Mouse (Mus musculus) ES-E14 (cell line): ENCODE data around the gene Spesp1. TPM values are rescaled to one million over a fixed set of nuclear protein-coding genes. Genes with fewer than 3 reads are reported as not detected.

Experiments
- DNase-seq: peaks from one replicate; pipeline ENCODE4 v3.0.0-alpha.2; 2013; ENCODE audit warnings: low read depth, low spot score
- H3K27ac ChIP-seq: 2 replicates; pipeline ENCODE4 v1.5.1; 2012; ENCODE audit warnings: low read depth, mild to moderate bottlenecking, low read length, moderate library complexity, mixed read lengths; ENCODE audit not compliant: poor library complexity, insufficient read depth, severe bottlenecking
- H3K36me3 ChIP-seq: 2 replicates; pipeline ENCODE4 v1.6.1; 2012; ENCODE audit warnings: mild to moderate bottlenecking, low read length, moderate library complexity, mixed read lengths; ENCODE audit not compliant: control insufficient read depth, poor library complexity, insufficient read depth, severe bottlenecking
- H3K4me1 ChIP-seq, 2 experiments: fragments of 150-350 bp in 1 of 2; sonication (generic) in 1 of 2; 2 replicates each; pipeline ENCODE4 v1.6.1; 2012; ENCODE audit warnings: low read length in 2 of 2, mild to moderate bottlenecking in 1 of 2, mixed read lengths in 1 of 2; ENCODE audit not compliant: control insufficient read depth in 2 of 2, insufficient read depth in 2 of 2, poor library complexity in 1 of 2
- H3K4me3 ChIP-seq, 2 experiments: fragments of 150-350 bp in 1 of 2; sonication (generic) in 1 of 2; 2 replicates each; pipeline ENCODE4 v1.5.1; 2012; ENCODE audit warnings: low read length in 2 of 2, low read depth in 1 of 2, mild to moderate bottlenecking in 1 of 2, mixed read lengths in 1 of 2; ENCODE audit not compliant: insufficient read depth in 1 of 2, poor library complexity in 1 of 2, severe bottlenecking in 1 of 2
- H3K9ac ChIP-seq: 2 replicates; pipeline ENCODE4 v1.6.1; 2012; ENCODE audit warnings: low read depth, mild to moderate bottlenecking, low read length, mixed read lengths; ENCODE audit not compliant: poor library complexity, insufficient read depth, severe bottlenecking
- H3K9me3 ChIP-seq: fragments of 150-350 bp; sonication (generic); 2 replicates; pipeline ENCODE4 v1.6.1; 2012; ENCODE audit warnings: low read depth, mild to moderate bottlenecking, low read length; ENCODE audit not compliant: control insufficient read depth, insufficient read depth
- CHD2 ChIP-seq: IDR thresholded peaks from 2 replicates; pipeline ENCODE4 v1.6.1; 2014; ENCODE audit warnings: mild to moderate bottlenecking, low read depth, low read length, inconsistent platforms
- HCFC1 ChIP-seq: IDR thresholded peaks from 2 replicates; pipeline ENCODE4 v1.6.1; 2012; ENCODE audit warnings: low read length, inconsistent platforms, borderline replicate concordance; ENCODE audit not compliant: insufficient read depth
- MAFK ChIP-seq: IDR thresholded peaks from 2 replicates; pipeline ENCODE4 v1.6.1; 2014; ENCODE audit warnings: mild to moderate bottlenecking, low read depth, low read length, inconsistent platforms; ENCODE audit not compliant: insufficient read depth
- ZC3H11A ChIP-seq: IDR thresholded peaks from 2 replicates; pipeline ENCODE4 v1.6.1; 2012; ENCODE audit warnings: low read depth, mild to moderate bottlenecking, inconsistent platforms, low read length, borderline replicate concordance
- ZNF384 ChIP-seq: IDR thresholded peaks from 2 replicates; pipeline ENCODE4 v1.6.1; 2012; ENCODE audit warnings: low read depth, low read length, inconsistent platforms
- in situ Hi-C, 2 experiments: fragments of 600-800 bp; cut with MboI; formaldehyde crosslinking; loops; one replicate each; pipeline ENCODE4 v1.15.1; 2025; ENCODE audit warnings: low sequenced_read_pairs in 2 of 2, inconsistent platforms in 1 of 2; ENCODE audit not compliant: unreplicated experiment in 2 of 2
- total RNA-seq: library from RNA; depleted of rRNA; stranded (reverse); fragments of 300-350 nt; gene quantifications from 2 replicates; pipeline ENCODE4 v1.2.3, GENCODE M21; 2012

Spesp1 gene
- total RNA-seq, 1 experiment = 2.1 TPM

DNA sequence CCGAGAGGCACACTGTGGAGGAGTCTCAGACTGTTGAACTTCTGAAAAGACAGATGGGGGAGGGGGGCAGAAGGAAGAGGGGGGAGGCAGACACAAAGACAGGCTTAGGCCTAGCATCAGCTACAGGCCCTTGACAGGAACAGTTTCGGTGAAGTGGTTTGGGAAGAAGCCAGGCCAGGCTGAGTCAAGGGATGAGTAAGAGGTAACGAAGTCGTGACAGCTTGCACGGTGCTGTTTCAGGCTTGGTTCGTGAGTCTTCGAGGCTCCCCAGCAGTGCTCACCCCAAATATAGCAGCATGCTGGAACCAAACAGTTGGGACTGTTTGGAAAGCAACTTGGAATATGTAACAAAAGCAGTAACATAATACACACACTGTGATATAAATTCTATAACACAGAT, 2.3 kb upstream of the Spesp1 start:
- Histone ChIP-seq H3K4me3 (no peak overlapping the region), H3K9ac (no peak overlapping the region), H3K4me1 (peaks cover 2 to 6% of the 10 kb centered on the region in 2 experiments; a peak in 1 of 4 replicates), H3K27ac (no peak overlapping the region), H3K9me3 (no peaks in the 10 kb centered on the region), H3K36me3 (no peaks in the 10 kb centered on the region)
- in situ Hi-C loops = loop anchor here in 1 of 2 experiments (10.0 kb wide), 1 partner anchor 271 kb away; no protein-coding TSS in a partner anchor
- TF ChIP-seq HCFC1 = no peak
- TF ChIP-seq ZNF384 = no peak
- no peak for TF ChIP-seq CHD2
- TF ChIP-seq ZC3H11A = no peak
- no peak for TF ChIP-seq MAFK
- DNase-seq = no peak

DNA sequence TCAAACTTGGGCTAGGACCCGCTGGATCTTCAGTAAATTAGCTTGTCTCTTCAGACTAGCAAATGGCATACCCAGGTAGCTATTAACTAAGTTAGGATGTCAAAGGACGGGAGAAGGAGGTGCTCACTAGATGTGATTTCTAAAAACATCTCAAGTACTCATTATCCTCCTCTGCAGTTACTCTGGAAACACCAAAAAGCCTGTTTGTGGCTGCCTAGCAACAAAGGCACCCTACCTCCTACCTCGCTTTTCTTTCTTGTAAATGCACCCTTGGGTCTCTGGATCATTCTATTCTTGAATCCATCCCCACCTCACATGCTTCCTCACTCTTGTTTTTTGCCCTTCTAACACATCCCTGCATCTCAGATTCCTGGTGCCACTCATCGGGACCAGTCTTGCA, 5.1 kb downstream of the Spesp1 start:
- in situ Hi-C loops = no loop called here
- H3K27ac ChIP-seq = no peak overlapping the region
- no peaks in the 10 kb centered on the region for H3K36me3 ChIP-seq
- no peaks in the 10 kb centered on the region for H3K9me3 ChIP-seq
- H3K4me3 ChIP-seq = no peak overlapping the region
- H3K4me1 ChIP-seq = peaks cover 0 to 4% of the 10 kb centered on the region in 2 experiments; a peak in 1 of 4 replicates
- TF ChIP-seq CHD2 (no peak), HCFC1 (no peak), ZNF384 (no peak), ZC3H11A (no peak), MAFK (no peak)
- no peak for DNase-seq
- H3K9ac ChIP-seq = no peak overlapping the region

DNA sequence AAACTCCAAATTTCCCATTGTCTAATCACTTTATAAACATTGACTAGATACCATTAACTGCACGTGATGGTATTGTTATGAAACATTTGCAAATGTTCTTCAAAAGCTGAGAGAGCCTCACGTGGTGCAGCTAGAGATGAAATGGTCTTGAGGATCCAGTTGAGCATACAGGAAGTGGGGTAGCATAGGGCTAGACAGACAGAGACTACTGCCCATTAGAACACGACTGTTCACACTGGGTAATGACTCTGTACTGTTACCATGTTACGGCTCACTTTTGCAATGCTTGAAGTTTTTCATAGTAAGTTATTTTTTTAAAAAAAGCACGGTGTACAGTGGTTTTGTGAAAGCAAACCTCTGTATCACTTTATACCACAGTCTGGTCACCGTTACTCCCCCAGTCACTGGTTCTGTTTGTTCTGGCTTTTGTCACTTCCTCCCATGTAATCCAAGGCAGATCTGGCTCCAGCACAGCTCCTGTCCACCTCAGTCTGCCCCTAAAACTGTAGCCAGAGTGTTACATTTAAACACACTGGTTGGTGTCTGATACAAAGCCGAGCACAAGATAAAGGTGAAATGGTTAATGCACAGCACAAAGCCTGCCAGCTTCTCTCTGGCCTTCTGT, 11.1 kb downstream of the Spesp1 start:
- DNase-seq = no peak
- Histone ChIP-seq H3K4me3 (no peak overlapping the region), H3K9ac (no peak overlapping the region), H3K36me3 (no peaks in the 10 kb centered on the region), H3K9me3 (no peaks in the 10 kb centered on the region), H3K4me1 (peaks cover 0 to 4% of the 10 kb centered on the region in 2 experiments; a peak in 1 of 4 replicates), H3K27ac (no peak overlapping the region)
- TF ChIP-seq ZC3H11A (no peak), CHD2 (no peak), HCFC1 (no peak), MAFK (no peak), ZNF384 (no peak)
- in situ Hi-C loops = no loop called here

DNA sequence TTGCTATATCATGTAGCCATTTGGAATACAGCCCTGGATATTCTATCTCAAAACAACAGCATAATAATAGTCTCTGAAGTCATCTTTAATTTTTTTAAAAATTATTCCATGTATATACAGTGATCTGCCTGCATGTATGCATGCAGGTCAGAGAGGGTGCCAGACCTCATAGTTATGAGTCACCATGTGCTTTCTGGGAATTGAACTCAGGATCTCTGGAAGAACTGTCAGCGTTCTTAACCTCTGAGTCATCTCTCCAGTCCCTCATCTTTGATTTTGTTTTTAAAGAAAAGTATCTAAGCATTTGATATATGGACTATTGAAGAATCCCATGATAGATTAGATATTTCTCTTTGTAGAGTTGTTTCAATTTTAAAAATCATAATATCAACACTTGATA, 12.8 kb downstream of the Spesp1 start:
- Histone ChIP-seq H3K4me1 (peaks cover 3 to 7% of the 10 kb centered on the region in 2 experiments; a peak in 2 of 4 replicates), H3K9me3 (no peaks in the 10 kb centered on the region), H3K4me3 (no peak overlapping the region), H3K36me3 (no peaks in the 10 kb centered on the region), H3K27ac (no peak overlapping the region), H3K9ac (no peak overlapping the region)
- no peak for DNase-seq
- in situ Hi-C loops = no loop called here
- TF ChIP-seq MAFK (no peak), CHD2 (no peak), ZNF384 (no peak)

DNA sequence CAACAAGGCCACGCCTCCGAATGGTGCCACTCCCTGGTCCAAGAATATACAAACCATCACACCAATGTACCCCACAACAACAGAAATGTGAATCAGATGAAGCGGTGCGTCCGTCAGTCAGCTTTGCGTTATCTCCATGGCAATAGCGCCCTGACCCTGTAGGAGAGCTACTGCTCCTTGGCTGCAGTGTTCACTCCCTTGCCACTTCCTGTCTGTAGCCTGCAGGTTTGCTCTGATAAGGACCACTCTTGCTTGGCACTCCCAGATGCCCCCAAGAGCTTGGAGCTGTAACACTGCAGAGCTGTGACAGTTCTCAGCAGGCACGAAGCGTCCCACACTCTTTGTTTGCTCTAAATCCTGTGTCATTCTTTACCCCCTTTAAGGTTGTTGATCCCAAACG, 16.7 kb downstream of the Spesp1 start:
- DNase-seq = no peak
- in situ Hi-C loops = no loop called here
- Histone ChIP-seq H3K36me3 (no peaks in the 10 kb centered on the region), H3K27ac (no peak overlapping the region), H3K9me3 (no peaks in the 10 kb centered on the region), H3K4me1 (peaks cover 4 to 9% of the 10 kb centered on the region in 2 experiments; a peak in 3 of 4 replicates), H3K9ac (no peak overlapping the region), H3K4me3 (no peak overlapping the region)
- TF ChIP-seq ZNF384 (no peak), HCFC1 (no peak), MAFK (no peak)
